ENCODE assay signal across 8 mouse cellular contexts in the genomic region with DNA sequence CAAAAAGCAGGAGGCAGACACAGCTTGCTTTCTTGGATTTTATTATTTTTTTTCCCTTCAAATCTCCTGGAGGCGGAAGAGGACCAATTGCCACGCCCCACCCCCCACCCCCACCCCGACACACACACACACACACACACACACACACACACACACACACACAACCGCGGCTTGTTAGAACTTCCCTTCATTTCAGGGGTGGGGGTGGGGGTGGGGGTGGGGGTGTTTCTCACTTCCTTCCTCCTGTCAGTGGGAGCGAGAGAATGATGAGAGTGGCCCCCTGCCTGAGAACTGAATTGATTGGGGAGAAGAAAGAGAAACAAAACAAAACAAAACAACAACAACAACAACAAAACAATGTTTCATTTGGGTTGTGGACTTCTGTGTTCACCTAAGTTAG.
DNase-seq lines count a peak whose midpoint lies in the region; ATAC-seq and TF ChIP-seq lines count a peak whose summit lies in the region.

No protein-coding gene starts in this region.

- WGBS in embryonic facial prominence, embryonic 13.5 days, result 7% methylated on average over 5 of the region's 6 CpGs
- 15% methylated on average over 6 of the region's 6 CpGs for WGBS in limb, embryonic 11.5 days

- H3K36me3 ChIP-seq in embryonic facial prominence, embryonic 13.5 days, result no peaks in the 10 kb centered on the region
- H3K36me3 ChIP-seq in limb, embryonic 11.5 days (ENCODE audit: control insufficient read depth, insufficient read depth, low read length), result no peaks in the 10 kb centered on the region

- H3K9ac ChIP-seq in embryonic facial prominence, embryonic 13.5 days, result peak overlapping the region; percentile 27; the same call in 1 of the 2 replicates
- 0 out of 2 replicates have a peak overlapping the region, but pooled peaks have one; percentile 9 for H3K9ac ChIP-seq in limb, embryonic 11.5 days (ENCODE audit: low read length)

- H3K4me3 ChIP-seq in gastrocnemius, adult 2 months, result peak overlapping the region; percentile 26
- peak overlapping the region; percentile 32 for H3K4me3 ChIP-seq in embryonic facial prominence, embryonic 13.5 days
- H3K4me3 ChIP-seq in limb, embryonic 11.5 days (ENCODE audit: low read depth, low read length), result peak overlapping the region; percentile 23

- no peak for TF ChIP-seq CTCF in gastrocnemius, adult 2 months (IDR thresholded peaks at IDR 0.05)

- H3K4me2 ChIP-seq in embryonic facial prominence, embryonic 13.5 days, result peak overlapping the region; percentile 57
- H3K4me2 ChIP-seq in limb, embryonic 11.5 days (ENCODE audit: low read depth, severe bottlenecking), result peak overlapping the region; percentile 47

- no peaks in the 10 kb centered on the region for H3K9me3 ChIP-seq in embryonic facial prominence, embryonic 13.5 days
- no peaks in the 10 kb centered on the region for H3K9me3 ChIP-seq in limb, embryonic 11.5 days (ENCODE audit: control insufficient read depth, low read length)

- no peak for ATAC-seq in embryonic facial prominence, embryonic 13.5 days (ENCODE audit: insufficient number of reproducible peaks, insufficient read depth, low FRiP score, low TSS enrichment, low read depth)
- ATAC-seq in limb, embryonic 11.5 days (ENCODE audit: insufficient number of reproducible peaks, low FRiP score, low TSS enrichment, low read depth), result peak; percentile 37; the same call in 1 of the 2 replicates
- ATAC-seq in erythroid progenitor cell, adult 5-6 weeks (replicated peaks; ENCODE audit: low FRiP score, poor library complexity, severe bottlenecking), result no peak

- intact Hi-C loops in gastrocnemius, adult 2 months (cut with DNase I), result no loop called here

- no peak overlapping the region for H3K27ac ChIP-seq in gastrocnemius, adult 2 months
- H3K27ac ChIP-seq in embryonic facial prominence, embryonic 13.5 days, result no peak overlapping the region
- no peak overlapping the region for H3K27ac ChIP-seq in limb, embryonic 11.5 days (replicated peaks; ENCODE audit: low read depth, low read length)

- H3K4me1 ChIP-seq in embryonic facial prominence, embryonic 13.5 days, result peaks cover 16% of the 10 kb centered on the region
- peaks cover 2% of the 10 kb centered on the region; the same call in 1 of the 2 replicates for H3K4me1 ChIP-seq in limb, embryonic 11.5 days (ENCODE audit: control insufficient read depth, insufficient read depth, low read length)

- DNase-seq in gastrocnemius, adult 2 months, result no peak
- DNase-seq in gastrocnemius, postnatal 4 days (ENCODE audit: low spot score in 2 of 2), result no peak
- DNase-seq in limb, embryonic 11.5 days (ENCODE audit: low spot score), result no peak
- DNase-seq in neural tube, embryonic 10.5 days (ENCODE audit: extremely low spot score, low spot score), result peak; percentile 30
- DNase-seq in urinary bladder, postnatal 14 days (ENCODE audit: low spot score), result no peak
- no peak for DNase-seq in frontal cortex, postnatal 10 days (ENCODE audit: low spot score in 2 of 2)

- peaks cover 4% of the 10 kb centered on the region; the same call in 1 of the 2 replicates for H3K27me3 ChIP-seq in embryonic facial prominence, embryonic 13.5 days
- no peaks in the 10 kb centered on the region for H3K27me3 ChIP-seq in limb, embryonic 11.5 days (ENCODE audit: control insufficient read depth, insufficient read depth, low read length)
